Mouse (Mus musculus): Measurements from ENCODE around the gene Syde2. TPM values are rescaled to one million over a fixed set of nuclear protein-coding genes. Genes with fewer than 3 reads are reported as not detected.

Gene Syde2
- polyA plus RNA-seq, 1 experiment from 2014 or later: 2.6 TPM

DNA sequence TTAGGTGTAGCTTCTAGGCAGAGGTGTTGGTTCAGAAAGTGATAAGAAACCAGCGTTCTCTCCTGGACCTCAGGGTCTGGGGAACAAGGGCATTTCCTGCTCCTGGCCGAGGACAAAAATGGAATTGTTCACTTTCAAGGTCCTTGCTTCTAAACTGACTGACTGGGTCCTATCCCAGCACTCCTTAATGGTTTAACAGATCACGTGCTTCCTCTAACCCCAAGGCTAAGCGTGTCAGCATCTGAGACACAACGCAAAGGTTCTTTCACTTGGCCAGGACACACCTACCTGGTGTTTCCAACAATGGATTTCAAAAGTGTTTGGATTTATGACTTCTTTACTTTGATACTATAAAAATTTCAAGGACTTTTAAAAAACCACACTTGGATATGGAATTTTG, 62.3 kb downstream of the Syde2 start:
- no peaks in the 10 kb centered on the region for H3K27me3 ChIP-seq (ENCODE audit: control insufficient read depth, insufficient read depth, low read length)
- H3K9me3 ChIP-seq (ENCODE audit: control insufficient read depth, low read length): no peaks in the 10 kb centered on the region
- H3K4me1 ChIP-seq (ENCODE audit: control insufficient read depth, insufficient read depth, low read length): peaks cover 6% of the 10 kb centered on the region; the same call in 1 of the 2 replicates
- H3K27ac ChIP-seq (ENCODE audit: low read depth, low read length): no peak overlapping the region
- no peak overlapping the region for H3K4me3 ChIP-seq (ENCODE audit: low read length)
- 75% methylated on average over 5 of the region's 5 CpGs for WGBS
- H3K4me2 ChIP-seq (replicated peaks; ENCODE audit: low read depth, low read length): no peak overlapping the region
- no peak overlapping the region for H3K9ac ChIP-seq (ENCODE audit: low read depth, low read length)
- no peaks in the 10 kb centered on the region for H3K36me3 ChIP-seq (ENCODE audit: control insufficient read depth, insufficient read depth, low read length)
- ATAC-seq (ENCODE audit: low FRiP score, low TSS enrichment): no peak

DNA sequence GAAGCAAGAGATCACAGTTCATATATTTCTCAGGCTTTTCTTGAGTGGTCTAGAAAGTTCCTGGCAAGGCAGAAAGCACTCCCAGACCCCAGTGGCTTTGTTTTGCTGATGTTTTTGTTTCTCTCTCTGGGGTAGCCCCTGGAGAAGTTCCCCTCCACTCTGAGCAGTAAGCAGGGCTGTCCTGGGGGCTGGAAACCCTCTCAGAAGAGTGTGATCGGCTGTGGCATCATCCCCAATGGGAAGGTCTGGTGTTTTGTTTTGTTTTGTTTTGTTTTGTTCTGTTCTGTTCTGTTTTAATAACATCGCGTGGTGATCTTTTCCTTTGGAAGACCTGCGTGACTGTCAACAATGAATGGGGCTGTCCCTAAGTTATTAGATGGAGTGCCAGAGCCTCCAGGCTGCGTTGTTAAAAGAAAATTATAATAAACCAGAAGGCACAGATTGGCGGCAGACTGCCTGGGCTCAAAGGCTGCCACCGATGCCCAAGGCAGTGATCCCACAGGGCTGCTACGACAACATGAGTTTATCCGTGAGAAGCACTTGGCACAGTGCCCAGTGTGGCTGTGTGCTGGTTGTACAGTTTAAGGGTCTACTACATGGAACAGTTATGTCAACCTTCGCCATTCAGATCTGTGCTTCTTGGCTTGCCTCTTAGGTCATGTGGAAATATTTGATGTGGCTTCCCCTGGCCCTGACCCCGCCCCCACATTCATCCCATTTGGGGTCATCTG, 63.8 kb downstream of the Syde2 start:
- Histone ChIP-seq H3K4me3 (ENCODE audit: low read length) (no peak overlapping the region), H3K4me1 (ENCODE audit: control insufficient read depth, insufficient read depth, low read length) (peaks cover 6% of the 10 kb centered on the region; the same call in 1 of the 2 replicates), H3K9ac (ENCODE audit: low read depth, low read length) (no peak overlapping the region), H3K27me3 (ENCODE audit: control insufficient read depth, insufficient read depth, low read length) (no peaks in the 10 kb centered on the region), H3K27ac (ENCODE audit: low read depth, low read length) (no peak overlapping the region), H3K36me3 (ENCODE audit: control insufficient read depth, insufficient read depth, low read length) (no peaks in the 10 kb centered on the region), H3K9me3 (ENCODE audit: control insufficient read depth, low read length) (no peaks in the 10 kb centered on the region), H3K4me2 (replicated peaks; ENCODE audit: low read depth, low read length) (no peak overlapping the region)
- no peak for ATAC-seq (ENCODE audit: low FRiP score, low TSS enrichment)
- 64% methylated on average over 11 of the region's 11 CpGs for WGBS

DNA sequence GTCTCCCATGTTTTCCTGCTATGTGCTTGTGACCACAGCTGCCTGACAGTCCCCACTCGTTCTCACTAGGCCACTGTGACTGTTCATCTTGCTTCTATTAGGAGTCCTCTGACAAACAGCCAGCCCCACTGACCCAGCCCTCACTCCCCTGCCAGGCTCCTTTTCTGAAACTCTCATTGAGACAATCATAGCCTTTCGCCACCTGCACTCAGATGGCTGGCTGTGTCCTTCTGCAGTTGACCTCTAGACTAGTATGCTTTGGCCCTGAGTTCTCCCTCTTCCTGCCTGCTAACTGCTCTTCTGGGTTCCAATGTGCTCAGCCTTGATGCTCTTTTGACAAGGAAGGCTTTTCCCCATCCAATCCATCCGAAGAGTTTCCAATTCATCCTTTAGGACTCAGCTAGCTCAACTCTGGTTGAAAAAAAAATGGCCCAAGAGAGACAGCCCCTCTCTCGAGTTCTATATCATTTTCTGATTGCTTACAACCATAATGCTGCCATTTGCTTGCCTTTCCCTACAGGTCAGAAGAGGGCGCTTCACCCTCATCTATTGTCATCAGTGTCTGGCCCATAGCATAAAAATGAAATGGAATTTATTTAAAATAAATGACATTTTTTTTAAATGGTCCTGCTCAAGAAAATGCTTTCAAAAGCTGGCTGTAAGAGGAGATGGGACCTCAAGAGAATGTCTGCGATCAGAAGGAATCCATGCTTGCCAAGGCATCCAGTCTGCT, 65.6 kb downstream of the Syde2 start:
- Histone ChIP-seq H3K27me3 (ENCODE audit: control insufficient read depth, insufficient read depth, low read length) (no peaks in the 10 kb centered on the region), H3K4me1 (ENCODE audit: control insufficient read depth, insufficient read depth, low read length) (no peaks in the 10 kb centered on the region), H3K4me2 (replicated peaks; ENCODE audit: low read depth, low read length) (no peak overlapping the region), H3K9me3 (ENCODE audit: control insufficient read depth, low read length) (no peaks in the 10 kb centered on the region), H3K4me3 (ENCODE audit: low read length) (no peak overlapping the region), H3K9ac (ENCODE audit: low read depth, low read length) (no peak overlapping the region), H3K27ac (ENCODE audit: low read depth, low read length) (no peak overlapping the region), H3K36me3 (ENCODE audit: control insufficient read depth, insufficient read depth, low read length) (no peaks in the 10 kb centered on the region)
- no peak for ATAC-seq (ENCODE audit: low FRiP score, low TSS enrichment)
- 72% methylated on average over 6 of the region's 6 CpGs for WGBS

DNA sequence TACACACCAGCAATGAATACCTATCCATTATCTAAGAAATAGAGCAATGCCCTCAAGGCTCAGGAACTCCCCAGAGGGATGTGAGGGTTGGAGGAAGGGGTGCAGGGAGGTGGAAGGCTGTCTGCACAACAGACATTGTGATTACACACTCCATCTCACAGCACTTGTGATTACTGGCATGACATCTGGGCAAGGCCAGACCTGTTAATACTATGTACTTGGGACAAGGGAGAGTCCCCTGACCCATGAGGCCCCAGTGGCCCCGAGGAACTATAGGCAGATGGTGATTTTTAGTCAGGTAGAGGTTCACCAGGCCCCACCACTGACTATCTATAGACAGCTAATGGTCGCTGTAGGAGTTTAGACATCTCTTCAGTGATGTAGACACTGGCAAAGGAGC, 66.2 kb downstream of the Syde2 start:
- no peak overlapping the region for H3K27ac ChIP-seq (ENCODE audit: low read depth, low read length)
- no peak for ATAC-seq (ENCODE audit: low FRiP score, low TSS enrichment)
- no peak overlapping the region for H3K4me2 ChIP-seq (replicated peaks; ENCODE audit: low read depth, low read length)
- no peak overlapping the region for H3K9ac ChIP-seq (ENCODE audit: low read depth, low read length)
- H3K36me3 ChIP-seq (ENCODE audit: control insufficient read depth, insufficient read depth, low read length): no peaks in the 10 kb centered on the region
- H3K27me3 ChIP-seq (ENCODE audit: control insufficient read depth, insufficient read depth, low read length): no peaks in the 10 kb centered on the region
- no peaks in the 10 kb centered on the region for H3K4me1 ChIP-seq (ENCODE audit: control insufficient read depth, insufficient read depth, low read length)
- H3K4me3 ChIP-seq (ENCODE audit: low read length): no peak overlapping the region
- no peaks in the 10 kb centered on the region for H3K9me3 ChIP-seq (ENCODE audit: control insufficient read depth, low read length)
- WGBS: 75% methylated on average over 2 of the region's 2 CpGs

DNA sequence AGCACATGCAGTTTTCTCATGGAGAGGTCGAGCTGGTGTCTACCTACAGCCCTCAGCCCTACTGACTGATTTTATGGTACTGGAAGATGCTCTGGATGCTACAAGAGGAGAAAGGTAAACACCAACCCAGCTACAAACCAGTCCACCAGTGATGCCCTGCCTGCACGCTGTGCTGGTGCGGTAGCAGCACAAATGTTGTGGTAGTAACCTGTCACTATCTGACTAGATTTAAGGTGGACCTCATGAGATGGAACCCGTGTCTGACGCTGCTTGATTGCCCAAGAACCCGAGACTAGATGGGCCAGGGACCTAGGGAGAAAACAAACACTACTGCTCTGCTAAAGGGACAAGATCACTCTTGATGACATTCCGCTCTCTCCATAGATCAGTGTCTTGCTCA, 69.5 kb downstream of the Syde2 start:
- H3K9me3 ChIP-seq (ENCODE audit: control insufficient read depth, low read length): no peaks in the 10 kb centered on the region
- no peak overlapping the region for H3K4me3 ChIP-seq (ENCODE audit: low read length)
- H3K36me3 ChIP-seq (ENCODE audit: control insufficient read depth, insufficient read depth, low read length): no peaks in the 10 kb centered on the region
- no peak overlapping the region for H3K27ac ChIP-seq (ENCODE audit: low read depth, low read length)
- no peak overlapping the region for H3K4me2 ChIP-seq (replicated peaks; ENCODE audit: low read depth, low read length)
- no peaks in the 10 kb centered on the region for H3K4me1 ChIP-seq (ENCODE audit: control insufficient read depth, insufficient read depth, low read length)
- H3K9ac ChIP-seq (ENCODE audit: low read depth, low read length): no peak overlapping the region
- ATAC-seq (ENCODE audit: low FRiP score, low TSS enrichment): no peak
- no peaks in the 10 kb centered on the region for H3K27me3 ChIP-seq (ENCODE audit: control insufficient read depth, insufficient read depth, low read length)
- WGBS: 70% methylated on average over 7 of the region's 7 CpGs

DNA sequence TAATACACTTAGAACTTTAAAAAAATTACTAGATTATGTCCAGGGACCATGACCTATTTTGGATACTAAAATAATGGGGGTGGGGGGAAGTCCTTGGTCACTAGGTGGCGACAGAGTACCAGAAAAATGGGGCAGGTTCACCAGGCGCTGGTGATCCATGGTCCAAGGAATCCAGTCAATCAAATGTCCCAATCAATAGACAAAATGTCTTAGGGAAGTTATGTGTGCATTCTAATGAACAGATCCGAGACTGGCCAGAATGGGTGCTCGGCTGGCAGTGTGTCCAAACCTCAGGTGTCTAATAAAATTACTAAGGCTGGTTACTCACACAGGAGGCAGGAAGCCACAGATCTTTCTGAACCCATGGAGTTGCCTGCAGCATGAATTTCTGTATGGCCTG, 70.6 kb downstream of the Syde2 start:
- Histone ChIP-seq H3K36me3 (ENCODE audit: control insufficient read depth, insufficient read depth, low read length) (no peaks in the 10 kb centered on the region), H3K9me3 (ENCODE audit: control insufficient read depth, low read length) (no peaks in the 10 kb centered on the region), H3K27ac (ENCODE audit: low read depth, low read length) (no peak overlapping the region), H3K4me1 (ENCODE audit: control insufficient read depth, insufficient read depth, low read length) (no peaks in the 10 kb centered on the region), H3K27me3 (ENCODE audit: control insufficient read depth, insufficient read depth, low read length) (no peaks in the 10 kb centered on the region), H3K4me2 (replicated peaks; ENCODE audit: low read depth, low read length) (no peak overlapping the region), H3K4me3 (ENCODE audit: low read length) (no peak overlapping the region), H3K9ac (ENCODE audit: low read depth, low read length) (no peak overlapping the region)
- 20% methylated on average over 4 of the region's 4 CpGs for WGBS
- ATAC-seq (ENCODE audit: low FRiP score, low TSS enrichment): 0 out of 2 replicates have a peak, but pooled peaks have one; percentile 20

DNA sequence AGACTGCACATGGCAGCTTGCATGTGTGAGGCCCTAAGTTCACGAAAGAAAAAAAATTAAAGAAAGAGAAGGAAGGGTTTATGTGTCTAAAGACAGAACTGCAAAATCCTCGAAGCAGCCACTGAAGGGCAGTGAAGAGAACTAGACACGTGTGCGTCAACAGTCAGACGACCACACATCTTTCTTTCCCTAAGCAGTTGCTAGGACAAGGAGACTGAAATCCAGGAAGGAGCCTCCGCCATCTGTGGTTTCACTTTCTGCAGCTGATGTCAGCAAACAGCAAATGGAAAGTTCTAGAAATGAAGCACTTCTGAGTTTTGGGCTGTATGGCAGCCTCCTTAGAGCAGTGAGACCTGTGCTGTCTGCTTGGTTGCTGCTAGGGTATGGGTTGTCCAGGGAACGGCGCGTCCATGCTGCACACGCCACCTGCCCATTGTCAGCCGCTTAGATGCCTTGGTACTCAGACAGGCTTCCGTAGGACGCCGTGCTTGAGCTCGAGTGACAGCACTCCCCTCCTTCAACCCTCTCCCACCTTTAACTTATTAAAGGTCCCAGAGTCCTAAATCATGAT, 71.8 kb downstream of the Syde2 start:
- WGBS: 63% methylated on average over 15 of the region's 15 CpGs
- no peaks in the 10 kb centered on the region for H3K27me3 ChIP-seq (ENCODE audit: control insufficient read depth, insufficient read depth, low read length)
- no peaks in the 10 kb centered on the region for H3K36me3 ChIP-seq (ENCODE audit: control insufficient read depth, insufficient read depth, low read length)
- no peak for ATAC-seq (ENCODE audit: low FRiP score, low TSS enrichment)
- no peak overlapping the region for H3K27ac ChIP-seq (ENCODE audit: low read depth, low read length)
- no peak overlapping the region for H3K4me2 ChIP-seq (replicated peaks; ENCODE audit: low read depth, low read length)
- H3K9ac ChIP-seq (ENCODE audit: low read depth, low read length): no peak overlapping the region
- H3K4me3 ChIP-seq (ENCODE audit: low read length): no peak overlapping the region
- no peaks in the 10 kb centered on the region for H3K4me1 ChIP-seq (ENCODE audit: control insufficient read depth, insufficient read depth, low read length)
- H3K9me3 ChIP-seq (ENCODE audit: control insufficient read depth, low read length): no peaks in the 10 kb centered on the region

DNA sequence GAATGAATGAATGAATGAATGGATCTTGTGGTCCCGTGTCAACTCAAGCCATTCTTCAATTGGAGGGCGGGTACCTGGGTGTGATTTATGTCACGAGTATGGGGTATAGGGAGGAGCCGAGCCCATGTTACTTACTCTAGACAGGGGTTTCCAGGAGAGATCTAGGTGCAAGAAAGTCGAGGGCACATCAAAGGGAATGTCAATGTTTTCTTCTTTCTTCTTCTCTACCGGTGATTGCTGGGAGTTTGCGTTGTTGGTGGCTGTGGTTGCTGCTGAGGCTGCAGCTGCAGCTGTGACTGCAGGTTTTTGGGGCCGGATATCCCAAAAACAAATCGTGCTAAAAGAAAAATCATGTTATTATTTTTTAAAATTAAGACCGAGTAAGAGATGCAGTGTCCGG, 75.5 kb downstream of the Syde2 start:
- no peaks in the 10 kb centered on the region for H3K9me3 ChIP-seq (ENCODE audit: control insufficient read depth, low read length)
- no peak overlapping the region for H3K4me2 ChIP-seq (replicated peaks; ENCODE audit: low read depth, low read length)
- H3K27me3 ChIP-seq (ENCODE audit: control insufficient read depth, insufficient read depth, low read length): no peaks in the 10 kb centered on the region
- H3K4me1 ChIP-seq (ENCODE audit: control insufficient read depth, insufficient read depth, low read length): no peaks in the 10 kb centered on the region
- WGBS: 86% methylated on average over 11 of the region's 11 CpGs
- H3K27ac ChIP-seq (ENCODE audit: low read depth, low read length): no peak overlapping the region
- no peak for ATAC-seq (ENCODE audit: low FRiP score, low TSS enrichment)
- no peak overlapping the region for H3K9ac ChIP-seq (ENCODE audit: low read depth, low read length)
- H3K4me3 ChIP-seq (ENCODE audit: low read length): no peak overlapping the region
- no peaks in the 10 kb centered on the region for H3K36me3 ChIP-seq (ENCODE audit: control insufficient read depth, insufficient read depth, low read length)

DNA sequence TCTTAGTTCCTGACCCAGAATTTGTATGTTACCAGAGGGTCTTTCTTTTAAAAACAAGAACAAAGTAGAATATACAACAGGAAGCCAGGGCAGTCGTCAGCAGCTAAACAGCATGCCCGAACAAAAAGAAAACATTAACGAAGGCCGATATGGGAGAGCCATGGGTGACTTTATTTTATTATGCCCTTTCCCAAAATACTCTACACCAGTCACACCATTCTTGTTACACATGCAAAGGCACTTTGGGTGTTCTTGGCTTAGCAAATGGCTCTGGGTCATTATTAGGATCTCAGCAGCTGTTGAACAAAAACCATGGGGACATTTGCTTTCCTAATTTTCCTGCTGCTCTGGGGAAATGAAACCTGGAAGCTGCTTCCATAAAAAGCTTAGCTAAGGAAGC, 81.6 kb downstream of the Syde2 start:
- H3K27ac ChIP-seq (ENCODE audit: low read depth, low read length): no peak overlapping the region
- ATAC-seq (ENCODE audit: low FRiP score, low TSS enrichment): no peak
- H3K4me2 ChIP-seq (replicated peaks; ENCODE audit: low read depth, low read length): no peak overlapping the region
- H3K36me3 ChIP-seq (ENCODE audit: control insufficient read depth, insufficient read depth, low read length): no peaks in the 10 kb centered on the region
- H3K4me3 ChIP-seq (ENCODE audit: low read length): no peak overlapping the region
- 58% methylated on average over 4 of the region's 4 CpGs for WGBS
- H3K9me3 ChIP-seq (ENCODE audit: control insufficient read depth, low read length): no peaks in the 10 kb centered on the region
- H3K9ac ChIP-seq (ENCODE audit: low read depth, low read length): no peak overlapping the region
- H3K27me3 ChIP-seq (ENCODE audit: control insufficient read depth, insufficient read depth, low read length): no peaks in the 10 kb centered on the region
- no peaks in the 10 kb centered on the region for H3K4me1 ChIP-seq (ENCODE audit: control insufficient read depth, insufficient read depth, low read length)

All from kidney, embryonic 14.5 days (tissue).